Mouse (Mus musculus) G1E (cell line): ENCODE measurements at regions not wholly inside any gene's neighbourhood (a gene's known extent, or its start where the extent isn't known, plus 50 kb on each side); places are given as distances from the start of the nearest gene placed in this dataset.

Experiments
- CTCF ChIP-seq: IDR thresholded peaks from 2 replicates; pipeline ENCODE4 v1.5.1; 2012; ENCODE audit warnings: low read depth, low read length, inconsistent platforms, mixed read lengths
- GATA1 ChIP-seq: IDR thresholded peaks from 2 replicates; pipeline ENCODE4 v1.6.1; 2012; ENCODE audit warnings: borderline replicate concordance, low read length, inconsistent platforms, mixed read lengths

- no peak for TF ChIP-seq GATA1
- no peak for TF ChIP-seq CTCF
These were observed 354.2 kb downstream of the Cbln4 start for GRCm38 (mm10) chr2:171689102-171689501.
